ENCODE assay signal across 13 mouse cellular contexts in genomic region chr14:41001576-41001975, GRCm38 (mm10).
"Had no signal": no experiment of that assay in that cellular context is flagged by ENCODE, and none has a peak within 500 bp of the region (broad histone marks: within the 10 kb centered on the region; RNA-seq: fewer than 3 reads in every experiment).

No protein-coding gene starts in this region.

- ATAC-seq: lung, postnatal 0 days; midbrain, embryonic 15.5 days had no signal

- H3K36me3 ChIP-seq: stomach, embryonic 15.5 days had no signal

- H3K27ac ChIP-seq: liver, embryonic 14.5 days; midbrain, embryonic 10.5 days; midbrain, embryonic 12.5 days; midbrain, embryonic 15.5 days; neural tube, embryonic 12.5 days had no signal

- H3K9me3 ChIP-seq: midbrain, embryonic 10.5 days; midbrain, embryonic 12.5 days; midbrain, embryonic 15.5 days; neural tube, embryonic 12.5 days; stomach, embryonic 15.5 days had no signal

- H3K4me2 ChIP-seq: midbrain, embryonic 12.5 days; midbrain, embryonic 15.5 days; neural tube, embryonic 12.5 days; stomach, embryonic 15.5 days had no signal

- H3K4me3 ChIP-seq: midbrain, embryonic 10.5 days; midbrain, embryonic 12.5 days; midbrain, embryonic 15.5 days; neural tube, embryonic 12.5 days; stomach, embryonic 15.5 days had no signal

- H3K27me3 ChIP-seq: midbrain, embryonic 15.5 days; neural tube, embryonic 12.5 days; stomach, embryonic 15.5 days had no signal

- DNase-seq: lung, adult 18-20 months; lung, postnatal 4 days; right cerebral cortex, postnatal 14 days; thymus, adult 2 months; thymus, postnatal 25 days; thymus, postnatal 4 days had no signal

- H3K9ac ChIP-seq: liver, embryonic 14.5 days; midbrain, embryonic 12.5 days; midbrain, embryonic 15.5 days; neural tube, embryonic 12.5 days; stomach, embryonic 15.5 days had no signal
